Mouse (Mus musculus) limb, embryonic 11.5 days (tissue): ENCODE measurements around the gene Esyt1. TPM values are rescaled to one million over a fixed set of nuclear protein-coding genes. Genes with fewer than 3 reads are reported as not detected.
"Not testable (repeated sequence)": the region's sequence is repeated elsewhere in the genome, so short reads cannot be mapped to it uniquely, and the experiment has no call there.

ENCODE experiments used
- ATAC-seq: fragments of 200-750 bp; cut with Nextera tagmentation; 2 replicates; pipeline ENCODE4 v1.8.0; 2017; ENCODE audit warnings: low read depth; ENCODE audit not compliant: insufficient number of reproducible peaks, low FRiP score, low TSS enrichment
- DNase-seq: peaks from one replicate; pipeline ENCODE4 v3.0.0-alpha.2; 2015; ENCODE audit warnings: low spot score
- H3K27ac ChIP-seq: fragments of 300-500 bp; sonication (generic); replicated peaks from 2 replicates; pipeline ENCODE4 v1.5.1; 2014; ENCODE audit warnings: low read depth, mild to moderate bottlenecking, low read length
- H3K27me3 ChIP-seq: fragments of 300-500 bp; sonication (generic); 2 replicates; pipeline ENCODE4 v1.6.1; 2014; ENCODE audit warnings: mild to moderate bottlenecking, low read length, mixed read lengths; ENCODE audit not compliant: control insufficient read depth, insufficient read depth
- H3K36me3 ChIP-seq: fragments of 300-500 bp; sonication (generic); 2 replicates; pipeline ENCODE4 v1.6.1; 2014; ENCODE audit warnings: mild to moderate bottlenecking, low read length, moderate library complexity, mixed read lengths; ENCODE audit not compliant: control insufficient read depth, insufficient read depth
- H3K4me1 ChIP-seq: fragments of 300-500 bp; sonication (generic); 2 replicates; pipeline ENCODE4 v1.6.1; 2014; ENCODE audit warnings: low read length, mixed read lengths; ENCODE audit not compliant: control insufficient read depth, insufficient read depth
- H3K4me2 ChIP-seq: fragments of 300-500 bp; sonication (generic); 2 replicates; pipeline ENCODE4 v1.6.1; 2014; ENCODE audit warnings: low read depth, mild to moderate bottlenecking, moderate library complexity; ENCODE audit not compliant: severe bottlenecking
- H3K4me3 ChIP-seq: fragments of 300-500 bp; sonication (generic); 2 replicates; pipeline ENCODE4 v1.5.1; 2014; ENCODE audit warnings: low read depth, low read length
- H3K9ac ChIP-seq: fragments of 300-500 bp; sonication (generic); 2 replicates; pipeline ENCODE4 v1.6.1; 2014; ENCODE audit warnings: mild to moderate bottlenecking, low read length
- H3K9me3 ChIP-seq: fragments of 300-500 bp; sonication (generic); 2 replicates; pipeline ENCODE4 v1.6.1; 2016; ENCODE audit warnings: low read length; ENCODE audit not compliant: control insufficient read depth
- WGBS: fragments of 180-500 bp; shearing (Covaris S2); extraction: QIAGEN DNeasy Blood & Tissue Kit; methylation state at CpG from one replicate; pipeline ENCODE4 v1.1.7; 2014; 5-methylcytosine and 5-hydroxymethylcytosine counted together
- polyA plus RNA-seq: library from polyadenylated mRNA; unstranded; fragments of >200 nt; fragmentation: Nextera tagmentation; extraction: Ambion mirVana; gene quantifications from 2 replicates; pipeline ENCODE4 v1.2.1, GENCODE M21; 2014

The Esyt1 gene
- polyA plus RNA-seq, 1 experiment from 2014 or later, result 7.6 TPM

GRCm38 (mm10) chr10:128496509-128497077 is 29.1 kb downstream of the Esyt1 start:
- no peaks in the 10 kb centered on the region for H3K9me3 ChIP-seq
- WGBS, result 37% methylated on average over 6 of the region's 6 CpGs
- ATAC-seq (no peak), DNase-seq (no peak)
- H3K4me1 ChIP-seq, result peaks cover 11% of the 10 kb centered on the region
- no peak overlapping the region for H3K27ac ChIP-seq
- no peak overlapping the region for H3K9ac ChIP-seq
- no peak overlapping the region; the same call in 1 of the 2 replicates for H3K4me2 ChIP-seq
- H3K36me3 ChIP-seq, result 0 out of 2 replicates have a peak, but pooled peaks cover 3% of the 10 kb centered on the region
- no peak overlapping the region for H3K4me3 ChIP-seq
- no peaks in the 10 kb centered on the region for H3K27me3 ChIP-seq

- no peaks in the 10 kb centered on the region for H3K9me3 ChIP-seq
- no peak overlapping the region for H3K27ac ChIP-seq
- no peak for DNase-seq
- no peak overlapping the region for H3K4me2 ChIP-seq
- no peak overlapping the region for H3K4me3 ChIP-seq
- WGBS, result 80% methylated on average over 4 of the region's 4 CpGs
- H3K36me3 ChIP-seq, result peaks cover 10% of the 10 kb centered on the region; the same call in 1 of the 2 replicates
- no peaks in the 10 kb centered on the region for H3K27me3 ChIP-seq
- no peak overlapping the region for H3K9ac ChIP-seq
- no peak for ATAC-seq
- peaks cover 11% of the 10 kb centered on the region for H3K4me1 ChIP-seq
These were observed 29.8 kb downstream of the Esyt1 start for GRCm38 (mm10) chr10:128495903-128496302.

DNA sequence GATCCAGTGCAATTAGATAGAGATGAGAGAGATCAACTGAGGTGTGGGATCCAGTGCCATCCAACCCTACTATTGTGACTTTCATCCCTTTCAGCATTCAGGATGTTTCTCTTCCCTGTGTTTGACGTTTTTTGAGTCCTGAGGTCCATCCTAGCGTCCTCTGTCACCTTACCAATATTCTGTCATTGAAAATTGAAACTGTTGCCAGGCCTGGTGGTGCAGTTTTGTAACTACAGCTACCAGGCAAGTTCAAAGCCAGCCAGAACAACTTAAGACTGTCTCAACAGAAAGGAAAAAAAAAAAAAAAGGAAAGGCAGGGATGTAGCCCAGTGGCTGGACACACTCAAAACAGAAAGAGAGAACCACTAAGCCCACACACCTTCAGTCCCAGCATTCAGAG is 30.4 kb downstream of the Esyt1 start:
- H3K4me2 ChIP-seq, result peak overlapping the region; percentile 77; the same call in 1 of the 2 replicates
- no peaks in the 10 kb centered on the region for H3K27me3 ChIP-seq
- peaks cover 11% of the 10 kb centered on the region for H3K4me1 ChIP-seq
- ATAC-seq (no peak), DNase-seq (no peak)
- H3K9me3 ChIP-seq, result no peaks in the 10 kb centered on the region
- H3K36me3 ChIP-seq, result peaks cover 11% of the 10 kb centered on the region
- H3K9ac ChIP-seq, result no peak overlapping the region
- no peak overlapping the region for H3K27ac ChIP-seq
- WGBS, result 71% methylated on average over 2 of the region's 2 CpGs
- peak overlapping the region; percentile 86; the same call in 1 of the 2 replicates for H3K4me3 ChIP-seq

DNA sequence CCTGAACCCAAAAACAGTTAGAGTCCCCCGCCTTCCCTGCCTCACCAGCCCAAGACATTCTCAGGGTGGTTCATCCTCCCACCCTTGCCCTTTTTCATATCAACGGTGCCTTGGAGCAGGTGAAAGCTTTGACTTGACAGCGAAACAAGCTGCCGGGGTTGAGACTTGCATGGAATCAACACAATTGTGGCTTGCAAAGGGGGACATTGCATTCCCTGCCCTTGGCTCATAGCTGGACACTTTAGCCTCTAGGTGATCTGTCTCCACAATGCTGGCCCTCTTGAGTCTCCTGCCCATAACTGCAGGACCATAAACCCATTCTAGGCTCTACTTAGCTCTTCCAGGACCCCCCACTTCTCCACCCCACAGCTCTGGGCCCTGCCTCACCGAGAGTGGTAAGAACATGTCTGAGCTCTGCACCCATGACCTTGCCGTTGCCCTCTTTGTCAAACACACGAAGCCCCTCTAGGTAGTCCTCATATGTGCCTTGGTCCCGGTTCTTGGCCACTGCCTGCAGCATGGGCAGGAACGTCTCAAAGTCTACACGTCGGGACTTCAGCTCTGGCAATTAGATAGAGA is 30.9 kb downstream of the Esyt1 start:
- Histone ChIP-seq H3K4me2 (peak overlapping the region; percentile 77), H3K4me3 (peak overlapping the region; percentile 86), H3K27me3 (no peaks in the 10 kb centered on the region), H3K9ac (peak overlapping the region; percentile 71), H3K9me3 (no peaks in the 10 kb centered on the region), H3K36me3 (peaks cover 14% of the 10 kb centered on the region), H3K4me1 (peaks cover 11% of the 10 kb centered on the region), H3K27ac (no peak overlapping the region)
- 56% methylated on average over 11 of the region's 11 CpGs for WGBS
- DNase-seq (peak; percentile 42), ATAC-seq (no peak)

DNA sequence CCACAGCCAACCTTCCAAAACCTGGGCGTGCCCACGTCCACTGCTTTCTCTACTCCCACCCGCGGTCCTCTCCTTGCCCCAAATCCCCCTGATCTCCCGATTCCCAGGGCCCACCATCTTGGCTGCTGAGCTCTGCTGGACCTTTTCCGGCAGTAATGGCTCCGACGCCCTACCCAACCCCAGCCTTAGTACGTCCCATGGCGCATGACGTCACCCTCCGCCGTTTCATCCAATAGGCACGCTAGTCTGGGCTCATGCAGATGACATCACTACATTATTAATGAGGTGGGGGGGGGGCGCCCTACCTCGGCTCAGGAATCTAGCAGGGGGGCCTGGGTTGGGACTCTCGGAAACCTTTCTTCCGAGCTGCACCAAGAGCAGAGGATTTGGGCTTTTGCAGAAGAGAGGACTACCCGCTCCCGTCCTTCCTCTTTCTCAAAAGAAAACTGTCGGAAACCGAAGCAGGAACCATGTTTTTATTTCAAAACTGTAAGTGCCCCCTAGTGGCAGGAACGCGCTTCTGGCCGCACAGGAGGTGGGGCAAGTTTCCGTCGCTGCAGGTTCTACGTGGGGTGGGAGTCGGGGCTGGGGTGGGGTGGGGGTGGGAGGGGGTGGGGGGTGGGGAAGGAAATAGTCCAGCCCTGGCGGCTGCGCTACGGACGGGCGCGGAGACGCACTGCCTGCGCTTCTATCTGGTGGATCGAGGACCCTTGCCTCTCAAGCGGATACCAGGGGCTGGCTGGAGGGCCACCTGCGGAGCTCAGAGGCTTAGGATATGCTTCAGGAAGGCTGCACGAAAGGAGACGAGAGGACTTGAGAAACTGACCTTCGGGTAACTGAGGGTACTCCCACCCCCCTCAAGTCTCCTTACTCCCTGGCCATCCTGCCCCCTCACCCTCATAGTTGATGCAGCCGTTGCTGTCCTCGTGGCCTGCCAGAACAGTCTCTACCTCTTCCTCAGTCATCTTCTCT is 31.7 kb downstream of the Esyt1 start, which contains the start of gene Myl6:
TSS of gene Myl6 (minus strand) at position 451 of the 972 bp plus-strand sequence.
- peak within 1 kb of the TSS; percentile 86 for H3K4me3 ChIP-seq
- peaks cover 18% of the 10 kb centered on the region for H3K36me3 ChIP-seq
- peak within 1 kb of the TSS; percentile 79 for H3K9ac ChIP-seq
- peak within 1 kb of the TSS; percentile 77 for H3K4me2 ChIP-seq
- H3K27me3 ChIP-seq, result no peaks in the 10 kb centered on the region
- H3K27ac ChIP-seq, result peak within 1 kb of the TSS; percentile 73
- H3K9me3 ChIP-seq, result no peaks in the 10 kb centered on the region
- H3K4me1 ChIP-seq, result peaks cover 11% of the 10 kb centered on the region
- ATAC-seq (peak; percentile 92), DNase-seq (peak; percentile 99)
- WGBS, result under 1% methylated on average over 45 of the region's 45 CpGs

DNA sequence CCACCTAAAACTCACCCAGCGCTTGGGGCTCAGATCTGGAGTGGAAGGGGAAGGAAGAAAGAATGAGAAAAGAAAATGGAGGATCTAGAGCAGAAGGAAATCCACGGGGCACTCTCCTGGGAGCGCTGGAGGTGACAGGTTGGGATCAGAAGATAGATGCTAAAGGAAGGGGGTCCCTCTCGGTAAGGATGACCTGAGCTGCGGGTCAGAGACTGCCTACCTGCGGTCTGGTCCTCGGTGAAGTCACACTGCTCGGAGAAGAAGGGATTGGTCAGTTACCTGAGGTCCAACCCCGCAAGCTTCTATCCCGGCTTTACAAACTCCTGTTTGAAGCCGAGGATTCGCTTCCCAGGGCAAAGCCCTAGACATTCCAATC is 32.4 kb downstream of the Esyt1 start:
- H3K9ac ChIP-seq, result peak overlapping the region; percentile 79
- H3K4me1 ChIP-seq, result peaks cover 11% of the 10 kb centered on the region
- H3K4me2 ChIP-seq, result peak overlapping the region; percentile 59
- H3K27ac ChIP-seq, result peak overlapping the region; percentile 73
- peak overlapping the region; percentile 86 for H3K4me3 ChIP-seq
- peak; percentile 14 for ATAC-seq
- H3K27me3 ChIP-seq, result no peaks in the 10 kb centered on the region
- H3K9me3 ChIP-seq, result no peaks in the 10 kb centered on the region
- under 1% methylated on average over 12 of the region's 12 CpGs for WGBS
- H3K36me3 ChIP-seq, result peaks cover 19% of the 10 kb centered on the region
- no peak for DNase-seq

- H3K9me3 ChIP-seq, result no peaks in the 10 kb centered on the region
- H3K9ac ChIP-seq, result peak overlapping the region; percentile 79
- H3K27me3 ChIP-seq, result no peaks in the 10 kb centered on the region
- H3K4me2 ChIP-seq, result peak overlapping the region; percentile 59
- WGBS, result 32% methylated on average over 12 of the region's 12 CpGs
- peak overlapping the region; percentile 73 for H3K27ac ChIP-seq
- H3K4me1 ChIP-seq, result peaks cover 11% of the 10 kb centered on the region
- peak overlapping the region; percentile 86 for H3K4me3 ChIP-seq
- ATAC-seq (no peak), DNase-seq (peak; percentile 64)
- peaks cover 23% of the 10 kb centered on the region for H3K36me3 ChIP-seq
These were observed 32.9 kb downstream of the Esyt1 start for GRCm38 (mm10) chr10:128492633-128493311.

- 74% methylated on average over 7 of the region's 8 CpGs for WGBS
- H3K4me3 ChIP-seq, result peak overlapping the region; percentile 86
- H3K9ac ChIP-seq, DNase-seq, H3K9me3 ChIP-seq, H3K27me3 ChIP-seq, H3K27ac ChIP-seq, ATAC-seq: not testable (repeated sequence)
- peak overlapping the region; percentile 59 for H3K4me2 ChIP-seq
- peaks cover 30% of the 10 kb centered on the region for H3K36me3 ChIP-seq
- H3K4me1 ChIP-seq, result peaks cover 11% of the 10 kb centered on the region
These were observed 33.6 kb downstream of the Esyt1 start for GRCm38 (mm10) chr10:128492051-128492450.
